Mouse (Mus musculus) hindbrain, postnatal 0 days (tissue): ENCODE results near the gene Fut1. TPM values are rescaled to one million over a fixed set of nuclear protein-coding genes. Genes with fewer than 3 reads are reported as not detected.
"Not testable (repeated sequence)": the region's sequence is repeated elsewhere in the genome, so short reads cannot be mapped to it uniquely, and the experiment has no call there.

Experiments
- ATAC-seq: fragments of 200-750 bp; cut with Nextera tagmentation; 2 replicates; pipeline ENCODE4 v1.8.0; 2017; ENCODE audit warnings: mild to moderate bottlenecking, moderate TSS enrichment, moderate library complexity
- DNase-seq: peaks from one replicate; pipeline ENCODE4 v3.0.0-alpha.2; 2015; ENCODE audit warnings: low spot score
- H3K27ac ChIP-seq: fragments of 300-500 bp; sonication (generic); 2 replicates; pipeline ENCODE4 v1.5.1; 2014; ENCODE audit warnings: mild to moderate bottlenecking
- H3K27me3 ChIP-seq: fragments of 300-500 bp; sonication (generic); 2 replicates; pipeline ENCODE4 v1.6.1; 2014; ENCODE audit warnings: low read length, mixed read lengths; ENCODE audit not compliant: insufficient read depth
- H3K36me3 ChIP-seq: fragments of 300-500 bp; sonication (generic); 2 replicates; pipeline ENCODE4 v1.6.1; 2014; ENCODE audit warnings: low read length, mixed read lengths; ENCODE audit not compliant: insufficient read depth
- H3K4me1 ChIP-seq: fragments of 300-500 bp; sonication (generic); 2 replicates; pipeline ENCODE4 v1.6.1; 2014; ENCODE audit warnings: antibody characterized with exemption, low read length, mixed read lengths; ENCODE audit not compliant: insufficient read depth
- H3K4me2 ChIP-seq: fragments of 300-500 bp; sonication (generic); 2 replicates; pipeline ENCODE4 v1.6.1; 2014; ENCODE audit warnings: low read depth, mild to moderate bottlenecking, low read length, moderate library complexity, mixed read lengths
- H3K4me3 ChIP-seq: fragments of 300-500 bp; sonication (generic); 2 replicates; pipeline ENCODE4 v1.5.1; 2014; ENCODE audit warnings: low read length
- H3K9ac ChIP-seq: fragments of 300-500 bp; sonication (generic); replicated peaks from 2 replicates; pipeline ENCODE4 v1.6.1; 2014; ENCODE audit warnings: mild to moderate bottlenecking, low read length, moderate library complexity, mixed read lengths
- H3K9me3 ChIP-seq: fragments of 300-500 bp; sonication (generic); 2 replicates; pipeline ENCODE4 v1.6.1; 2016; ENCODE audit warnings: low read length, mixed read lengths
- CTCF ChIP-seq: IDR thresholded peaks from 2 replicates; pipeline ENCODE4 v1.5.1; 2016; ENCODE audit warnings: antibody characterized with exemption, control low read depth, low read depth
- WGBS: fragments of 180-500 bp; shearing (Covaris S2); extraction: QIAGEN DNeasy Blood & Tissue Kit; methylation state at CpG from one replicate; pipeline ENCODE4 v1.1.7; 2014; 5-methylcytosine and 5-hydroxymethylcytosine counted together
- polyA plus RNA-seq: library from polyadenylated mRNA; unstranded; fragments of >200 nt; fragmentation: Nextera tagmentation; extraction: Ambion mirVana; gene quantifications from 2 replicates; pipeline ENCODE4 v1.2.1, GENCODE M21; 2015
- total RNA-seq: library from RNA; depleted of rRNA; stranded (reverse); fragments of >200 nt; gene quantifications from 2 replicates; pipeline ENCODE4 v1.2.3, GENCODE M21; 2014

Gene Fut1
- total and polyA plus RNA-seq, 2 experiments from 2014 or later, result not detected

DNA sequence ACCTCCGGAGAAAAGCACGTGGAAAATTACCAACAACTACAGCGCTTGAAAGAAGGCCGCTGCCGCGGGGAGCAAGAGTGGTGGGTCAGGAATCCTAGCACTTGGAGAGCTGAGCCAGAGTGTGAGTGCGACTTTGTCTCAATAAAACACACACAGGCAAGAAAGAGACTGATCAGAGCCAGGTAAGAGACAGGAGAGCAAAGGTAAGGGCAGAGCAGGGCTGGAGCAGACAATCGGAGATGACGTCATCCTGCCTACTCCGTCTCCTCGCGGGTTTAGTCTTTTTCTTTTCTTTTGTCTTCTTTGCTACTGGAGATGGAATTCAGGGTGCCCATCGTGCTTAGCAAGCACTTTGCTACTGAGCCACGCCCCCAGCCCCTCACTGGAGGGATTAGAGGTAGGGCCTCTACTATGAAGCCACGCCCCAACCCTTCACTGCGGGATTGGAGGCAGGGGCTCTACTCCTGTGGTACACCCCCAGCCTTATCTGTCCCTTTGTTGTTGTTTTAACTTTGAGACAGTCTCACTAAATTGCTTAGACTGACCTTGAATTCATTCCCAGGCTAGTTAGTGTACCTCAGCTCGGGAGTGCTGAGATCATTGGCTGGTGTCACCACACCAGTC, 37.4 kb downstream of the Fut1 start:
- Histone ChIP-seq H3K27me3 (no peaks in the 10 kb centered on the region), H3K27ac (no peak overlapping the region), H3K9ac (no peak overlapping the region), H3K4me3 (no peak overlapping the region), H3K9me3 (no peaks in the 10 kb centered on the region), H3K4me1 (no peaks in the 10 kb centered on the region), H3K4me2 (peak overlapping the region; percentile 11), H3K36me3 (no peaks in the 10 kb centered on the region)
- ATAC-seq (peak; percentile 47; the same call in 1 of the 2 replicates), DNase-seq (peak; percentile 24)
- WGBS, result 25% methylated on average over 17 of the region's 17 CpGs
- no peak for TF ChIP-seq CTCF

DNA sequence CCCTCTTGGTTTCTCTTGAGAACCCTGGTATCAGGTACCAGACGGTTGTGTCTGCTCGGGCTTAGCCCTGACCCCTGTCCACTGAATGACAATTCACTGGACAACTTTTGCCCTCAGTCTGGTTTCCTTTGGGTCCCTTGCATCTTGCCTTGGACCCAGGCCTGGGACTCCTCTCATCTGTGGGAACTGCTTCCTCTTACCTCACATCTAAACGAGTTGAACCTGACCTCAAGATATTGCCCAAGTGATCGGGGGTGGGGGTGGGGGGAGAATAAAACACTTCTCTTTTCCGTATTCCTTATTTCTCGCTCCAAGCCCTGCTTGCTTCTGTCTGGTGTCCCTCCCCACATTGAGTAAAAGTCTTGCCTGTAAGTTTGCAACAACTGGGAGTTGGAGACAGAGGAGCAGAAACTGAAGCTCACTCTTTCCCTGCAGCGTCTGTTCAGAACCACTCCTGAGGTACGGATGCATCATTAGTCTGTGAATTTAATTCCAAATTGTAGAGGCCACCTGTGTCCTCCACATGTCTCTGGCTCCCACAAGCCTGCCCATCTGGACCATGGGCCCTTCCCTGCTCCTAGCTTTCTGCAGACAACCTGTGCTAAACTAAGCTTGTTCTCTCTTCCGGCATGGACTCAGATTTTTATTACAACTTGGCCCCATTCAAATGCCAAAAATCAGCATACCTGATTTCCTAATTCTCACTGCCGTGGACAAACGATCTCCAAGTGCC, 43.8 kb downstream of the Fut1 start:
- Histone ChIP-seq H3K36me3 (no peaks in the 10 kb centered on the region), H3K4me1 (no peaks in the 10 kb centered on the region), H3K4me3 (no peak overlapping the region), H3K27me3 (no peaks in the 10 kb centered on the region), H3K4me2 (no peak overlapping the region), H3K9ac (no peak overlapping the region), H3K27ac (no peak overlapping the region), H3K9me3 (no peaks in the 10 kb centered on the region)
- WGBS, result 79% methylated on average over 11 of the region's 11 CpGs
- no peak for ATAC-seq
- TF ChIP-seq CTCF, result no peak
- DNase-seq, result no peak

DNA sequence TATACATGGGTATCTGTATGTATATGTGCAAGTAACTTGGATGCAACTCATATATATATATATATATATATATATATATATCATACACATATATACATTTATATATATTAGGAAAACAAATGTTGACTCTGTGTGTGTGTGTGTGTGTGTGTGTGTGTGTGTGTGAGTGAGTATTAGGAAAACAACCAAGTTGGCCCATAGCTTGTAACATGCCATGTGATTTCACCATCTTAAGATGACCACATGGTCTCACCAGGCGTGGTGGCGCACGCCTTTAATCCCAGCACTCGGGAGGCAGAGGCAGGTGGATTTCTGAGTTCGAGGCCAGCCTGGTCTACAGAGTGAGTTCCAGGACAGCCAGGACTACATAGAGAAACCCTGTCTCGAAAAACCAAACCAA, 44.6 kb downstream of the Fut1 start:
- not testable (repeated sequence) for H3K4me2 ChIP-seq, H3K4me1 ChIP-seq, H3K36me3 ChIP-seq, H3K9ac ChIP-seq, ATAC-seq, H3K27me3 ChIP-seq, H3K9me3 ChIP-seq, H3K27ac ChIP-seq, H3K4me3 ChIP-seq, DNase-seq
- WGBS, result 88% methylated on average over 6 of the region's 6 CpGs

DNA sequence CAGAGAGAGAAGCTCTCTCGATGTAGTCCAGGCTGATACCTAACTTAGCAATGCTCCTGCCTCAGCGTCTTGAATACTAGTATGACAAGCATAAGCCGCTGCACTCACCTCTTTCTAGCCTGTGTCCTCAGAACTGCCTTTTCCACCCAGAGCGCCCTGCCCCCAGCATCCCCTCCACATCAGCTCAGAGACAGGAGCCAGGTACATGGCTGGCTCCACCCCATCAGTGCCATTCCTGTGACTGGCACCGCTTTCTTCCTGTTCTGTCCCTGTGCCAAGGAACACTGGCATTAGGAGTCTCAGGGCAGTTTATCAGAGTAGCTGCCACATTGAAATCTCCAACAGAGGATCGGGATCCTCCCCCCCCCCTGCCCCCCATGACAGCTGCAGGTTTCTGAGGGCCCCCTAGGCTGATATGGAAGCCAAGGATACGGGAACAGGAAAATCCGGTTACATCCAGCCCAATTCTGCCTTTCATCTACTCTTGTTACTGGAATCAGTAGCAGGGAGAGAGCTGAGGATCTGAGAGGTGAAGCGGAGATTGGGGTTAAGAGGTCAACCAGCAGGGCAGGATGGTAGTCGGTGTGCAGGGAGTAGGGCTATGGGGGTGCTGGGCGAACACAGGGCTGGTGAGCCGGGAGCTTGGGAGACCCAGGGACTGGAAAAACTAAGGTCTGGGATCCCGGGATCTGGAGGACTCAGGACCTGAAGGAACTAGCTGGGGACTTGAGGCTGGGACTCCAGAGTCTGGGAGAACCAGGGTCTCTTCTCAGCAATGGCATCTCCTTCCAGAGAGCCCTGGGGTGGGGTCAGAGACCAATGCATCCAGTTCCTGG, 48.4 kb downstream of the Fut1 start:
- no peak for TF ChIP-seq CTCF
- H3K27ac ChIP-seq, result no peak overlapping the region
- 58% methylated on average over 13 of the region's 13 CpGs for WGBS
- no peaks in the 10 kb centered on the region for H3K4me1 ChIP-seq
- H3K27me3 ChIP-seq, result no peaks in the 10 kb centered on the region
- H3K9ac ChIP-seq, result no peak overlapping the region
- no peak overlapping the region for H3K4me3 ChIP-seq
- H3K4me2 ChIP-seq, result no peak overlapping the region
- H3K36me3 ChIP-seq, result no peaks in the 10 kb centered on the region
- ATAC-seq (no peak), DNase-seq (no peak)
- no peaks in the 10 kb centered on the region for H3K9me3 ChIP-seq

DNA sequence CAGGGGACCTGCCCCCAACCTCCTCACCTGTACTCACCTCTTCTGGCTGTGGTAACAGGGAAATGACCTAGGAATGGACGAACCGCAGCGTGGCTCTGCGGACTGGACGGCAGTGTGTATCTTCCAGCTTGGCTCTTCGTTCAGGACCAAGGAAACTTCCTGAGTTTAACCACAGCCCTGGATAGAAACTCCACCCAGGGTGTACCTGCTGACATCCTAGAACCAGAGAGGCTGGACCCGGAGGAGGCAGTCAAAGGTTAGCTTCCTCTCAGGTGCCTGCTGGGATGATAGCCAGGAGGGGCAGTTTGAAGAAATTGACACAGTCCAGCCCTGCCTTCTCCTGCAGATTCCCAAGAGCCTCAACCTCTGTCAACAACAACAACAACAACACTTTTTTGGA, 49.1 kb downstream of the Fut1 start, which contains the start of gene Fut2:
Fut2 (minus strand) TSS at position 234 of the 400 bp plus-strand sequence.
- Histone ChIP-seq H3K4me3 (no peak within 1 kb of the TSS), H3K4me1 (no peaks in the 10 kb centered on the region), H3K4me2 (no peak within 1 kb of the TSS), H3K27me3 (no peaks in the 10 kb centered on the region), H3K9ac (no peak within 1 kb of the TSS), H3K36me3 (no peaks in the 10 kb centered on the region), H3K9me3 (no peaks in the 10 kb centered on the region), H3K27ac (no peak within 1 kb of the TSS)
- DNase-seq (no peak), ATAC-seq (no peak)
- 86% methylated on average over 7 of the region's 7 CpGs for WGBS
- TF ChIP-seq CTCF, result no peak

- no peaks in the 10 kb centered on the region for H3K27me3 ChIP-seq
- no peak for TF ChIP-seq CTCF
- DNase-seq, result peak; percentile 42
- no peak overlapping the region for H3K4me2 ChIP-seq
- WGBS, result 67% methylated on average over 14 of the region's 14 CpGs
- no peaks in the 10 kb centered on the region for H3K36me3 ChIP-seq
- no peak overlapping the region for H3K9ac ChIP-seq
- no peaks in the 10 kb centered on the region for H3K9me3 ChIP-seq
- no peak for ATAC-seq
- no peaks in the 10 kb centered on the region for H3K4me1 ChIP-seq
- no peak overlapping the region for H3K27ac ChIP-seq
- no peak overlapping the region for H3K4me3 ChIP-seq
These were observed 50.7 kb downstream of the Fut1 start for GRCm38 (mm10) chr7:45667761-45668160.
